Mouse (Mus musculus) heart, adult 11 months (tissue): ENCODE measurements around the gene Prss58.

Experiments used
- DNase-seq: peaks from one replicate; pipeline ENCODE4 v3.0.0; 2022

Prss58 gene

GRCm38 (mm10) chr6:40900287-40900686, at the start of gene Prss58:
Gene Prss58, minus strand, starts transcription at chr6:40900387.
- DNase-seq: no peak

GRCm38 (mm10) chr6:40940457-40940856, 40.3 kb upstream of the Prss58 start, which contains the start of gene 1700074P13Rik:
Gene 1700074P13Rik, minus strand, starts transcription at chr6:40940557.
- DNase-seq: no peak

GRCm38 (mm10) chr6:40919954-40920353, 19.8 kb upstream of the Prss58 start:
- DNase-seq: no peak

- DNase-seq: no peak
These were observed 5.5 kb downstream of the Prss58 start for GRCm38 (mm10) chr6:40894716-40895115.

- DNase-seq: no peak
These were observed 6.6 kb downstream of the Prss58 start for GRCm38 (mm10) chr6:40893577-40893976.

- DNase-seq: no peak
These were observed 8.4 kb downstream of the Prss58 start for GRCm38 (mm10) chr6:40891754-40892153.

GRCm38 (mm10) chr6:40890973-40891372, 9.2 kb downstream of the Prss58 start:
- DNase-seq: no peak

GRCm38 (mm10) chr6:40887394-40887793, 12.8 kb downstream of the Prss58 start, which contains the start of gene Moxd2:
Gene Moxd2, minus strand, starts transcription at chr6:40887494.
- no peak for DNase-seq

- DNase-seq: no peak
These were observed 54.9 kb downstream of the Prss58 start for GRCm38 (mm10) chr6:40845283-40845682.
